Mouse (Mus musculus) Patski (cell line): ENCODE results near the gene Pdlim5. TPM values are rescaled to one million over a fixed set of nuclear protein-coding genes. Genes with fewer than 3 reads are reported as not detected.

ENCODE experiments used
- ATAC-seq: fragments of 100-300 bp; one replicate; pipeline ENCODE4 v1.8.0; 2021
- CTCF ChIA-PET: fragments of 350-600 bp; sonication (Branson Sonifier 250); formaldehyde crosslinking; loops from one replicate; lab custom pipeline; 2022; ENCODE audit warnings: inconsistent platforms; lab: Charles Lee
- POLR2A ChIA-PET: fragments of 350-600 bp; sonication (Branson Sonifier 250); formaldehyde crosslinking; loops from one replicate; lab custom pipeline; 2022; ENCODE audit warnings: antibody characterized with exemption, inconsistent platforms; lab: Charles Lee
- DNase-seq: peaks from one replicate; pipeline ENCODE4 v3.0.0-alpha.2; 2011; ENCODE audit warnings: low read depth, low spot score
- H3K27me3 ChIP-seq: fragments of 371-371 bp; one replicate; pipeline ENCODE4 v1.5.1; 2021
- CTCF ChIP-seq: fragments of 100-300 bp; IDR thresholded peaks from one replicate; pipeline ENCODE4 v1.5.1; 2021
- in situ Hi-C: fragments of 300-500 bp; cut with MboI; formaldehyde crosslinking; loops from 3 replicates; pipeline ENCODE4 v1.11.1; 2018; ENCODE audit warnings: low pct_unique_long_range_greater_than_20kb, mixed read lengths
- polyA plus RNA-seq: library from polyadenylated mRNA; unstranded; gene quantifications from one replicate; pipeline ENCODE4 v1.2.3, GENCODE M21; 2021

The Pdlim5 gene
- polyA plus RNA-seq, 1 experiment from 2014 or later = 145 TPM

GRCm38 (mm10) chr3:142274451-142274850, 121.0 kb downstream of the Pdlim5 start:
- ChIA-PET POLR2A (no interaction called here), CTCF (interaction anchor here (0.7 to 9.6 kb wide), 3 partner anchors 18 to 178 kb away, joined by 3 to 61 read pairs (median 3); no protein-coding TSS in a partner anchor)
- ATAC-seq = no peak
- no peak for DNase-seq
- in situ Hi-C loops = no loop called here
- no peaks in the 10 kb centered on the region for H3K27me3 ChIP-seq
- no peak for TF ChIP-seq CTCF

- DNase-seq = no peak
- in situ Hi-C loops = no loop called here
- ATAC-seq = no peak
- ChIA-PET POLR2A (no interaction called here), CTCF (interaction anchor here (1.2 to 9.6 kb wide), 4 partner anchors 9 to 203 kb away, joined by 4 to 61 read pairs (median 8); no protein-coding TSS in a partner anchor)
- no peak for TF ChIP-seq CTCF
- H3K27me3 ChIP-seq = no peaks in the 10 kb centered on the region
Observed at GRCm38 (mm10) chr3:142273265-142273664, 122.2 kb downstream of the Pdlim5 start.

GRCm38 (mm10) chr3:142256371-142256770, 139.1 kb downstream of the Pdlim5 start:
- H3K27me3 ChIP-seq = no peaks in the 10 kb centered on the region
- DNase-seq (no peak), ATAC-seq (no peak)
- CTCF ChIA-PET = interaction anchor here (0.7 to 8.8 kb wide), 8 partner anchors 8 to 193 kb away, joined by 3 to 72 read pairs (median 4); no protein-coding TSS in a partner anchor
- POLR2A ChIA-PET = no interaction called here
- in situ Hi-C loops = no loop called here
- TF ChIP-seq CTCF = no peak

GRCm38 (mm10) chr3:142252086-142252485, 143.4 kb downstream of the Pdlim5 start:
- ChIA-PET POLR2A (no interaction called here), CTCF (interaction anchor here (0.9 to 8.8 kb wide), 6 partner anchors 9 to 224 kb away, joined by 3 to 72 read pairs (median 12); no protein-coding TSS in a partner anchor)
- ATAC-seq (peak; percentile 28), DNase-seq (no peak)
- no peak for TF ChIP-seq CTCF
- in situ Hi-C loops = no loop called here
- no peaks in the 10 kb centered on the region for H3K27me3 ChIP-seq

- no peak for ATAC-seq
- no peaks in the 10 kb centered on the region for H3K27me3 ChIP-seq
- TF ChIP-seq CTCF = no peak
- ChIA-PET CTCF (interaction anchor here (1.3 to 4.2 kb wide), 3 partner anchors 9 to 20 kb away, joined by 4 to 14 read pairs (median 9); no protein-coding TSS in a partner anchor), POLR2A (no interaction called here)
- in situ Hi-C loops = no loop called here
- no peak for DNase-seq
Observed at GRCm38 (mm10) chr3:142249458-142249857, 146.0 kb downstream of the Pdlim5 start.

DNA sequence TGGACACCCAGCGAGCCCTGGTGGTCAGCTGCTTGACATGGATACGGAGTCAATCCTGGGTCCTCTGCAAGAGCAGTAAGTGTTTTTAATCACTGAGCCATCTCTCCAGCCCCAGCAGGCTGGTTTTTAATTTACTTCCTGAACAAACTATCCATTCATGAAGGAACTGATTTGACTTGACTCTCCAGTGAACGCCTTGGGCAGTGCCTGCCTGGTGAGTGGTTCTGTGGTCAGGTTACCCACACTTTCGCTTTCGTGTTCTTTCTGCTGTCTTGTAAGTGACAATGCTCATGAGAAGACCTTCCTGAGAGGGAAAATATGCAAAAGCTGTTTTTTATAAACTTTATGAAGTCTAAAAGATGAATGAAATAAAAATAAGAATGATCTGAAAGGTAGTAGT, 152.2 kb downstream of the Pdlim5 start:
- CTCF ChIA-PET = interaction anchor here (1.1 to 12.5 kb wide), 3 partner anchors 11 to 40 kb away, joined by 3 to 72 read pairs (median 4); no protein-coding TSS in a partner anchor
- peak; percentile 94 for ATAC-seq
- H3K27me3 ChIP-seq = no peaks in the 10 kb centered on the region

GRCm38 (mm10) chr3:142239298-142239697, 156.2 kb downstream of the Pdlim5 start:
- POLR2A ChIA-PET = no interaction called here
- CTCF ChIA-PET = interaction anchor here (1.1 to 12.5 kb wide), 4 partner anchors 10 to 42 kb away, joined by 3 to 72 read pairs (median 4); no protein-coding TSS in a partner anchor
- in situ Hi-C loops = no loop called here
- H3K27me3 ChIP-seq = no peaks in the 10 kb centered on the region
- ATAC-seq = no peak
- TF ChIP-seq CTCF = no peak
- no peak for DNase-seq

More for the DNA sequence above, 152.2 kb downstream of the Pdlim5 start:
- POLR2A ChIA-PET = no interaction called here
- no peak for TF ChIP-seq CTCF
- DNase-seq = peak; percentile 42
- in situ Hi-C loops = no loop called here

GRCm38 (mm10) chr3:142238260-142239046, 157.0 kb downstream of the Pdlim5 start:
- ChIA-PET POLR2A (interaction anchor here (1.2 kb wide), 1 partner anchor 9 kb away, joined by 3 read pairs; no protein-coding TSS in a partner anchor), CTCF (interaction anchor here (1.2 to 12.5 kb wide), 6 partner anchors 8 to 41 kb away, joined by 3 to 72 read pairs (median 6); no protein-coding TSS in a partner anchor)
- ATAC-seq (no peak), DNase-seq (no peak)
- no peak for TF ChIP-seq CTCF
- in situ Hi-C loops = no loop called here
- no peaks in the 10 kb centered on the region for H3K27me3 ChIP-seq

- DNase-seq (no peak), ATAC-seq (no peak)
- CTCF ChIA-PET = interaction anchor here (1.2 to 12.5 kb wide), 6 partner anchors 8 to 236 kb away, joined by 3 to 72 read pairs (median 6); no protein-coding TSS in a partner anchor
- POLR2A ChIA-PET = interaction anchor here (1.2 kb wide), 1 partner anchor 10 kb away, joined by 3 read pairs; no protein-coding TSS in a partner anchor
- in situ Hi-C loops = no loop called here
- H3K27me3 ChIP-seq = no peaks in the 10 kb centered on the region
- no peak for TF ChIP-seq CTCF
Observed at GRCm38 (mm10) chr3:142237621-142238020, 157.9 kb downstream of the Pdlim5 start.

GRCm38 (mm10) chr3:142233606-142234465, 161.7 kb downstream of the Pdlim5 start:
- in situ Hi-C loops = no loop called here
- ATAC-seq (no peak), DNase-seq (no peak)
- H3K27me3 ChIP-seq = no peaks in the 10 kb centered on the region
- CTCF ChIA-PET = interaction anchor here (1.0 kb wide), 1 partner anchor 14 kb away, joined by 3 read pairs; no protein-coding TSS in a partner anchor
- TF ChIP-seq CTCF = no peak
- POLR2A ChIA-PET = no interaction called here
